Mouse (Mus musculus) heart, embryonic 16.5 days (tissue): ENCODE results near the gene Rac1. TPM values are rescaled to one million over a fixed set of nuclear protein-coding genes. Genes with fewer than 3 reads are reported as not detected.

Experiments used
- ATAC-seq: fragments of 200-750 bp; cut with Nextera tagmentation; replicated peaks from 2 replicates; pipeline ENCODE4 v1.8.0; 2017; ENCODE audit warnings: moderate number of reproducible peaks; ENCODE audit not compliant: insufficient read depth, low FRiP score; ENCODE audit errors: extremely low read depth
- H3K27ac ChIP-seq: fragments of 300-500 bp; sonication (generic); 2 replicates; pipeline ENCODE4 v1.5.1; 2014; ENCODE audit warnings: mild to moderate bottlenecking, low read length, control low read depth, moderate library complexity
- H3K27me3 ChIP-seq: fragments of 300-500 bp; sonication (generic); 2 replicates; pipeline ENCODE4 v1.6.1; 2014; ENCODE audit warnings: low read length, mixed read lengths; ENCODE audit not compliant: control insufficient read depth, insufficient read depth
- H3K36me3 ChIP-seq: fragments of 300-500 bp; sonication (generic); 2 replicates; pipeline ENCODE4 v1.6.1; 2014; ENCODE audit not compliant: control insufficient read depth, insufficient read depth
- H3K4me1 ChIP-seq: fragments of 300-500 bp; sonication (generic); 2 replicates; pipeline ENCODE4 v1.6.1; 2014; ENCODE audit warnings: low read length, mixed read lengths; ENCODE audit not compliant: control insufficient read depth, insufficient read depth
- H3K4me2 ChIP-seq: fragments of 300-500 bp; sonication (generic); 2 replicates; pipeline ENCODE4 v1.6.1; 2014; ENCODE audit warnings: low read depth, mild to moderate bottlenecking, control low read depth, low read length
- H3K4me3 ChIP-seq: fragments of 300-500 bp; sonication (generic); 2 replicates; pipeline ENCODE4 v1.5.1; 2014; ENCODE audit warnings: mild to moderate bottlenecking, control low read depth, low read length
- H3K9ac ChIP-seq: fragments of 300-500 bp; sonication (generic); 2 replicates; pipeline ENCODE4 v1.6.1; 2014; ENCODE audit warnings: low read length, control low read depth
- H3K9me3 ChIP-seq: fragments of 300-500 bp; sonication (generic); replicated peaks from 2 replicates; pipeline ENCODE4 v1.6.1; 2016; ENCODE audit warnings: low read length; ENCODE audit not compliant: control insufficient read depth
- WGBS: fragments of 180-500 bp; shearing (Covaris S2); extraction: QIAGEN DNeasy Blood & Tissue Kit; methylation state at CpG from one replicate; pipeline ENCODE4 v1.1.7; 2014; 5-methylcytosine and 5-hydroxymethylcytosine counted together
- polyA plus RNA-seq: library from polyadenylated mRNA; unstranded; fragments of >200 nt; fragmentation: Nextera tagmentation; extraction: Ambion mirVana; gene quantifications from 2 replicates; pipeline ENCODE4 v1.2.1, GENCODE M21; 2015

Gene Rac1
- polyA plus RNA-seq, 1 experiment from 2014 or later = 340 TPM

GRCm38 (mm10) chr5:143537022-143537421, 9.2 kb upstream of the Rac1 start:
- Histone ChIP-seq H3K4me2 (no peak overlapping the region), H3K4me3 (no peak overlapping the region), H3K9ac (no peak overlapping the region), H3K9me3 (no peaks in the 10 kb centered on the region), H3K36me3 (no peaks in the 10 kb centered on the region), H3K27me3 (no peaks in the 10 kb centered on the region), H3K4me1 (no peaks in the 10 kb centered on the region), H3K27ac (no peak overlapping the region)
- no peak for ATAC-seq
- 27% methylated on average over 2 of the region's 2 CpGs for WGBS

DNA sequence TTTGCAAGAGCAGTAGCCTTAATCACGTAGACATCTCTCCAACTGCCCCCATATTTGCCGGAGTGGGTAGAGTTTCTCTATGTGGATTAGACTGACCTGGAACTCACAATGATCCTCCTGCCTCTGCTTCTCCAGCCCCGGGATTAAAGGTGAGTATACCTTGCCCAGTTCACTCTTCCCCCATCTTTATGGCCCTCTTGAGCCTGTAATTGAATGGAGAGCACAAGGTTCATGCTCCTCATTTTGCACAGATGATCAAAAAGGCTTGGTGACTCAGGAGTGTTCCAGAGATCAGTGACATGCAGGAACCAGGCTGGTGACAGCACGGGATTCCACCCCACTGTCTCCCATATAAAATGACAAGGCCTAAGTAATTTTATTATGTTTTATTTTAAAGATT, 7.1 kb upstream of the Rac1 start:
- no peak overlapping the region for H3K9ac ChIP-seq
- no peak overlapping the region for H3K4me3 ChIP-seq
- H3K36me3 ChIP-seq = no peaks in the 10 kb centered on the region
- no peaks in the 10 kb centered on the region for H3K27me3 ChIP-seq
- no peaks in the 10 kb centered on the region for H3K4me1 ChIP-seq
- WGBS = 82% methylated on average over 4 of the region's 4 CpGs
- no peak overlapping the region for H3K27ac ChIP-seq
- H3K9me3 ChIP-seq = no peaks in the 10 kb centered on the region
- H3K4me2 ChIP-seq = no peak overlapping the region
- ATAC-seq = no peak

DNA sequence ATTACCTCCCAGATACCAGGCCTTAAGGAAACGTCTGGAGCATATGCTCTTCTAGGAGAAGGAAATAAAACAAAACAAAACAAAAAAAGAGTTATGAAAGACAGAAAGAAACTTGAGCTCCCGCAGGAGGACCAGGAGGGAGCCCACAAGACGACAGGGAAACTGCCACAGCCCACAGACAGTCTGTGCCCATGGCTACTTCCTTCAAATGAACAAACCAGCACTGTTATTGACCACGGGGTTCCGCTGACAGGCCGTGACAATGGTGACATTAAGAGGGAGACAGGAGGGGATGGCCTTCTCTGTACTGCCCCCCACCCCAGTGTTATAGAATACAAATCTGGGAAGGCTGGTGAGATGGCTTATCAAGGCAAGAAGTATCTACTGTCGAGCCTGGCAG, 2.9 kb upstream of the Rac1 start:
- H3K4me3 ChIP-seq = no peak overlapping the region
- no peaks in the 10 kb centered on the region for H3K36me3 ChIP-seq
- 62% methylated on average over 7 of the region's 7 CpGs for WGBS
- H3K4me1 ChIP-seq = peaks cover 8% of the 10 kb centered on the region
- no peak overlapping the region for H3K9ac ChIP-seq
- no peaks in the 10 kb centered on the region for H3K9me3 ChIP-seq
- no peak overlapping the region for H3K27ac ChIP-seq
- ATAC-seq = no peak
- H3K27me3 ChIP-seq = no peaks in the 10 kb centered on the region
- no peak overlapping the region for H3K4me2 ChIP-seq

- 12% methylated on average over 7 of the region's 7 CpGs for whole genome bisulfite sequencing
- Histone ChIP-seq H3K4me2 (peak overlapping the region; percentile 92), H3K27ac (peak overlapping the region; percentile 99), H3K9me3 (no peaks in the 10 kb centered on the region), H3K4me1 (peaks cover 23% of the 10 kb centered on the region), H3K27me3 (no peaks in the 10 kb centered on the region), H3K9ac (peak overlapping the region; percentile 99), H3K4me3 (peak overlapping the region; percentile 86), H3K36me3 (no peaks in the 10 kb centered on the region; the same call in 1 of the 2 replicates)
- peak; percentile 16; the same call in 1 of the 2 replicates for ATAC-seq
Measured at GRCm38 (mm10) chr5:143528308-143528683, 460 bp upstream of the Rac1 start.

DNA sequence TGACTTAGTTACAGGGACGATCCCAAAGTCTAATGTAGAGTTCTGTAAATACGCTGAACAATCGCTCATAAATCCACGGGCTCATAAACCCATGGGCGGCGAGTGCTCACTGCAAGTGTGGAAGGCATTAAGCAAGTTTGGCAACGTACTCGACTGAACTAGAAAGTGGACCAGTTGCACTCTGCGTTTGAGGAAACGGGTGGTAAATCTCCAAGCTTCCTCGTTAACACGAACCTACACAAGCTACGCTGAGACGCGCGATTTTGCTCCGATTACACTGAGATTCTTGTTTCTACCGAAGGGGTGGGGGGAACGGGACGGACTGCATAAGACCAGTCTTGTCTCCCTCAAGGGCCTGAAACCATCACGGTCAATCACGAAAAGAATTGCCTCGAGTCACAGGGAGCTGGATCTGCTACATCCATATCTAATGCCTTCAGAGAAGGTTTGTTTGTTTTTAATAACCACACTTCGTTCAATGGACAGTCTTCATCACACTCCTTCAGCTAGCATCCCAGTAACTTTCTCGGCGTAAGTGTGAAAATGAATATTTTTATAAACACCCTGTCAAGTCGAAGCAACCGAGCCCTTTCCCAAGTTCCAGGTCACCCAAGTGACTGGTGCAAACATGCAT, 1.0 kb downstream of the Rac1 start:
- no peak for ATAC-seq
- H3K9me3 ChIP-seq = no peaks in the 10 kb centered on the region
- WGBS = 3% methylated on average over 28 of the region's 28 CpGs
- peak overlapping the region; percentile 99 for H3K9ac ChIP-seq
- H3K36me3 ChIP-seq = no peaks in the 10 kb centered on the region; the same call in 1 of the 2 replicates
- peak overlapping the region; percentile 99 for H3K27ac ChIP-seq
- no peaks in the 10 kb centered on the region for H3K27me3 ChIP-seq
- peaks cover 30% of the 10 kb centered on the region for H3K4me1 ChIP-seq
- H3K4me2 ChIP-seq = peak overlapping the region; percentile 66
- H3K4me3 ChIP-seq = peak overlapping the region; percentile 86

- Histone ChIP-seq H3K27ac (peak overlapping the region; percentile 34; the same call in 1 of the 2 replicates), H3K4me2 (peak overlapping the region; percentile 66), H3K4me3 (peak overlapping the region; percentile 86), H3K9me3 (no peaks in the 10 kb centered on the region), H3K9ac (peak overlapping the region; percentile 62), H3K4me1 (peaks cover 36% of the 10 kb centered on the region), H3K27me3 (no peaks in the 10 kb centered on the region), H3K36me3 (no peaks in the 10 kb centered on the region; the same call in 1 of the 2 replicates)
- no peak for ATAC-seq
- WGBS = 43% methylated on average over 7 of the region's 7 CpGs
Measured at GRCm38 (mm10) chr5:143525454-143526225, 2.2 kb downstream of the Rac1 start.

DNA sequence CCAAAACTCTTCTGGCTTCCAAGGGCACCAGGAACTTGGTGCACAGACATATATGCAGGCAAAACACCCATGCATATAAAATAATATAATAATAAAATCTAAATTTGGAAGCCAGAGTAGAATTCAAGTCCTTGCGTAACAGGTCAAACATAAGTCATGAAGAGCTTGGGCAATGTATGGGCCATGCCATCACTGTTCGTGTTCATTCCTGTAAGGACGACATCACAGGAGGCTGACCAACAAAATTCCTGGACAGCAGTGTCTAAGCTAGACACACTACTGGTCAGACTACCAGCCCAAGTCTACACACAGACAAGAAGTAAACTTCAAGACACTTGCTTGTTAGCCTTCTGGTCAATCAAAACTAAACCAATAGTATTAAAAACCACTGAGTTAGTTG, 5.0 kb downstream of the Rac1 start:
- no peak for ATAC-seq
- Histone ChIP-seq H3K4me3 (no peak overlapping the region), H3K4me2 (no peak overlapping the region), H3K36me3 (no peaks in the 10 kb centered on the region; the same call in 1 of the 2 replicates), H3K9ac (no peak overlapping the region), H3K27ac (no peak overlapping the region), H3K27me3 (no peaks in the 10 kb centered on the region), H3K9me3 (no peaks in the 10 kb centered on the region), H3K4me1 (peaks cover 61% of the 10 kb centered on the region)
- 77% methylated on average over 3 of the region's 3 CpGs for WGBS

DNA sequence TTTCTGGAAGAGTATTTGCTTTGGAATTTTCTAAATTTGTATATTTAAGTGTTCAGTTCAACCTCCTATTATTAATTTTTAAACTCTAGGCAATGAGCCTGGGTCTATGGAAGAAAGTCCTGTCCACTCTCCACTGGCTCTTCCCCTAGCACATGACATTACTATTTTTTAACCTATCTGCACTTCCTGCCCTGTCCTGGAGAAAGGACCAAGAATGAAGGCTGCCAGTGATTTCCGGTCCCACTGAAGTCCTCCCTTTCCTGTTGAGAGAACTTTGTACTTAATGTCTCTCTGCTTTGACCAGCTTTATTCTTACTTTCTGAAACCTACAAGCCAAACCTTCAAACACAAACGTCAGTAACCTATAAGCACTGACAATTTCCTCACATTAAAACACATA, 7.4 kb downstream of the Rac1 start:
- Histone ChIP-seq H3K4me3 (no peak overlapping the region), H3K9me3 (no peaks in the 10 kb centered on the region), H3K9ac (no peak overlapping the region), H3K36me3 (peaks cover 10% of the 10 kb centered on the region), H3K27me3 (no peaks in the 10 kb centered on the region), H3K4me1 (peaks cover 64% of the 10 kb centered on the region), H3K27ac (peak overlapping the region; percentile 58), H3K4me2 (peak overlapping the region; percentile 1)
- 39% methylated on average over 2 of the region's 2 CpGs for WGBS
- no peak for ATAC-seq

- WGBS = 42% methylated on average over 6 of the region's 6 CpGs
- H3K4me2 ChIP-seq = no peak overlapping the region
- ATAC-seq = peak; percentile 31; the same call in 1 of the 2 replicates
Measured at GRCm38 (mm10) chr5:143518045-143518591, 9.7 kb downstream of the Rac1 start.

More at GRCm38 (mm10) chr5:143518045-143518591, 9.7 kb downstream of the Rac1 start:
- H3K27ac ChIP-seq = peak overlapping the region; percentile 20; the same call in 1 of the 2 replicates
- peaks cover 59% of the 10 kb centered on the region for H3K4me1 ChIP-seq
- H3K9ac ChIP-seq = no peak overlapping the region
- H3K27me3 ChIP-seq = no peaks in the 10 kb centered on the region
- H3K9me3 ChIP-seq = no peaks in the 10 kb centered on the region
- peaks cover 32% of the 10 kb centered on the region for H3K36me3 ChIP-seq
- no peak overlapping the region for H3K4me3 ChIP-seq
